Mouse (Mus musculus) gastrocnemius, adult 2 months (tissue): ENCODE measurements around the gene Kmt2a. TPM values are rescaled to one million over a fixed set of nuclear protein-coding genes. Genes with fewer than 3 reads are reported as not detected.

Experiments used
- DNase-seq: peaks from one replicate; pipeline ENCODE4 v3.0.0; 2022
- H3K27ac ChIP-seq: fragments of 200-600 bp; 2 replicates; pipeline ENCODE4 v1.8.1; 2022; ENCODE audit warnings: mild to moderate bottlenecking
- H3K4me3 ChIP-seq: fragments of 200-600 bp; 2 replicates; pipeline ENCODE4 v1.8.1; 2022; ENCODE audit warnings: mild to moderate bottlenecking, moderate library complexity
- CTCF ChIP-seq: fragments of 200-600 bp; IDR thresholded peaks from 2 replicates; pipeline ENCODE4 v1.8.1; 2022; ENCODE audit warnings: antibody characterized with exemption, mild to moderate bottlenecking, moderate library complexity
- intact Hi-C: fragments of 180-260 bp; cut with DNase I; formaldehyde crosslinking; loops from one replicate; pipeline ENCODE4 v1.15.1; 2025
- total RNA-seq, 2 experiments: library from RNA; stranded (reverse); gene quantifications; 2 replicates each; pipeline ENCODE4 v1.2.3; 2021

Gene Kmt2a
- total RNA-seq, 2 experiments from 2014 or later = 21.5 to 21.7 TPM

- DNase-seq = peak; percentile 89
- Histone ChIP-seq H3K4me3 (peak within 1 kb of the TSS; percentile 92), H3K27ac (peak within 1 kb of the TSS; percentile 99)
- intact Hi-C loops = no loop called here
- TF ChIP-seq CTCF = no peak
Measured at GRCm38 (mm10) chr9:44767101-44768028, 113.7 kb downstream of the Kmt2a start, which contains the start of the genes Arcn1 and Ift46. Gene Arcn1 (minus strand): TSS chr9:44767845. Gene Ift46 (plus strand): TSS chr9:44767908.

- no peak overlapping the region for H3K4me3 ChIP-seq
- DNase-seq = no peak
- intact Hi-C loops = no loop called here
- no peak overlapping the region for H3K27ac ChIP-seq
- no peak for TF ChIP-seq CTCF
Measured at GRCm38 (mm10) chr9:44760873-44761272, 120.2 kb downstream of the Kmt2a start.

Other genes starting within 250 kb of the Kmt2a start
- not detected for gene Treh, start 208.1 kb downstream of the Kmt2a start, total RNA-seq
- gene Phldb1, start 146.1 kb downstream of the Kmt2a start, total RNA-seq = 10 to 100 TPM; 29.3 to 32.1 TPM
- gene Arcn1, start 113.5 kb downstream of the Kmt2a start, total RNA-seq = 10 to 100 TPM; 83.0 to 85.3 TPM
- gene Ift46, start 113.4 kb downstream of the Kmt2a start, total RNA-seq = 10 to 100 TPM; 27.4 to 28.4 TPM
- 1 to 10 TPM; 4.2 to 7.9 TPM for gene Tmem25, start 82.0 kb downstream of the Kmt2a start, total RNA-seq
- gene Ttc36, start 78.2 kb downstream of the Kmt2a start, total RNA-seq = under 1 TPM; 0.25 to 0.41 TPM
- gene Atp5l, start 39.4 kb upstream of the Kmt2a start, total RNA-seq = 100 to 1,000 TPM; 668 to 937 TPM
- 10 to 100 TPM; 40.7 to 48.2 TPM for gene Ube4a, start 84.3 kb upstream of the Kmt2a start, total RNA-seq
- not detected for gene Cd3g, start 99.1 kb upstream of the Kmt2a start, total RNA-seq
- not detected for gene Cd3d, start 100.5 kb upstream of the Kmt2a start, total RNA-seq
- gene Cd3e, start 128.3 kb upstream of the Kmt2a start, total RNA-seq = not detected
- gene Mpzl2, start 158.5 kb upstream of the Kmt2a start, total RNA-seq = under 1 TPM; 0.31 TPM
- 1 to 10 TPM; 1.7 to 2.0 TPM for gene Mpzl3, start 173.9 kb upstream of the Kmt2a start, total RNA-seq
- gene Jaml, start 197.9 kb upstream of the Kmt2a start, total RNA-seq = under 1 TPM; 0.64 to 0.66 TPM
- gene Scn2b, start 236.5 kb upstream of the Kmt2a start, total RNA-seq = 1 to 10 TPM; 1.9 to 2.0 TPM